Mouse (Mus musculus) embryonic fibroblast, embryonic 13.5 days (primary cell): ENCODE measurements around the gene Tmub2.

ENCODE experiments used
- CTCF ChIP-seq: IDR thresholded peaks from 2 replicates; pipeline ENCODE4 v1.5.1; 2011; ENCODE audit warnings: mild to moderate bottlenecking, control low read depth, low read length, moderate library complexity, borderline replicate concordance; ENCODE audit not compliant: insufficient read depth
- POLR2A ChIP-seq: IDR thresholded peaks from 2 replicates; pipeline ENCODE4 v1.6.1; 2011; ENCODE audit warnings: low read depth, mild to moderate bottlenecking, control low read depth, low read length, moderate library complexity

DNA sequence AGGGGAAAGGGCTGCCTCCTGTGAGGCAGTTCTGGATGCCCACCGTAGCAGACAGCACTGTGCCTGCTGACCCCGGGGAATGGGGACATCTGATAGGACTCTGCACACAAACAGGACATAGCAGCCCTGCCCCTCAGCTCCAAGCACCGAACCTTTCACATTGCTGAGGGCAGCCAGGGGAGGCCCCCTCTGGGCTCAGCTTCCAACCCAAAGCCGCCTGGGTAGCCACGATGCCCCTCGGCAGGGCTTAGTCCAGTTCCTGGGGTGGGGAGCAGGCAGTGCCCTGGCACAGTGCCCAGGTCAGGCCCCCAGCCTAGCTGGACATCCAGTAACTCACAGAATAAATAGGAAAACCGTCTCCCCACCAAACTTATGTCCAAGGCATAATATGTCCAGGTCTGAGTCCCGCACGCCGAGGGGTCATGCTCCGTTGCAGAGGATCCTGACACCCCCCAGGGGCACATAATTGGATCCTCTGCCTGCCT lies 6.4 kb downstream of the Tmub2 start:
- TF ChIP-seq CTCF (no peak), POLR2A (no peak)
